Mouse (Mus musculus): ENCODE data around the gene Erp29. TPM values are rescaled to one million over a fixed set of nuclear protein-coding genes. Genes with fewer than 3 reads are reported as not detected.

Erp29 gene
- polyA plus RNA-seq, 1 experiment from 2014 or later = 122 TPM

- H3K36me3 ChIP-seq (ENCODE audit: control insufficient read depth, insufficient read depth, low read length) = no peaks in the 10 kb centered on the region
- WGBS = 60% methylated on average over 7 of the region's 7 CpGs
- H3K4me3 ChIP-seq (ENCODE audit: low read depth, low read length) = no peak overlapping the region
- peaks cover 4% of the 10 kb centered on the region for H3K4me1 ChIP-seq (ENCODE audit: control insufficient read depth, insufficient read depth, low read length)
- H3K4me2 ChIP-seq = no peak overlapping the region
- no peaks in the 10 kb centered on the region for H3K9me3 ChIP-seq (ENCODE audit: control insufficient read depth, low read length)
- no peak overlapping the region for H3K27ac ChIP-seq (ENCODE audit: low read depth, low read length)
- no peak overlapping the region; the same call in 1 of the 2 replicates for H3K9ac ChIP-seq (ENCODE audit: low read length)
- ATAC-seq (ENCODE audit: low FRiP score) (no peak), DNase-seq (ENCODE audit: low spot score, missing footprints) (no peak)
- peaks cover 3% of the 10 kb centered on the region; the same call in 1 of the 2 replicates for H3K27me3 ChIP-seq (ENCODE audit: control insufficient read depth, insufficient read depth, low read length)
These were observed 63.2 kb downstream of the Erp29 start for GRCm38 (mm10) chr5:121389106-121389505.

DNA sequence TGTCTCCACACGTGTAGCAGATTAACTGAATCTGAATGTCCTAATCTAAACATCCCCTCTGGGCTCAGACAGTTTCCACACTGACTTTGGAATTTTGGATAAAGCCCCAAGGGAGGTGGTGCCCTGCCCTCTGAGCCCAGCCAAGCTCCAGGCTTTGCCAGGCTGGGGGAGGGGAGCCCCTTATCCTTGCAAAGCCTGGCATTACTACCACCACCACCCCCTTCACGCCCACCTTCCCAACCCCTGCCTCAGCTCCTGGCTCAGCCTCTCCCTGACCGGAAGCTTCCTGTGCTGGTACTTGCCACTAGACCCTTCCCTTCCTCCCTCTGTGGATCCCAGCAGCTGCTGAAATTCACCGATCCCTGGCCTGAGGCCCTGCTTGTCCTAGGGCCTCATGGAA lies 65.2 kb downstream of the Erp29 start:
- Histone ChIP-seq H3K9me3 (ENCODE audit: control insufficient read depth, low read length) (no peaks in the 10 kb centered on the region), H3K36me3 (ENCODE audit: control insufficient read depth, insufficient read depth, low read length) (no peaks in the 10 kb centered on the region), H3K4me3 (ENCODE audit: low read depth, low read length) (no peak overlapping the region), H3K27ac (ENCODE audit: low read depth, low read length) (no peak overlapping the region), H3K27me3 (ENCODE audit: control insufficient read depth, insufficient read depth, low read length) (peaks cover 3% of the 10 kb centered on the region; the same call in 1 of the 2 replicates), H3K4me1 (ENCODE audit: control insufficient read depth, insufficient read depth, low read length) (peaks cover 4% of the 10 kb centered on the region), H3K9ac (ENCODE audit: low read length) (no peak overlapping the region), H3K4me2 (no peak overlapping the region)
- WGBS = 70% methylated on average over 4 of the region's 4 CpGs
- no peak for ATAC-seq (ENCODE audit: low FRiP score)
- DNase-seq (ENCODE audit: low spot score, missing footprints) = no peak

GRCm38 (mm10) chr5:121386120-121386909 lies 66.0 kb downstream of the Erp29 start:
- Histone ChIP-seq H3K4me2 (peak overlapping the region; percentile 71), H3K9me3 (ENCODE audit: control insufficient read depth, low read length) (no peaks in the 10 kb centered on the region), H3K27ac (ENCODE audit: low read depth, low read length) (no peak overlapping the region), H3K27me3 (ENCODE audit: control insufficient read depth, insufficient read depth, low read length) (peaks cover 3% of the 10 kb centered on the region; the same call in 1 of the 2 replicates), H3K9ac (ENCODE audit: low read length) (no peak overlapping the region), H3K4me3 (ENCODE audit: low read depth, low read length) (peak overlapping the region; percentile 78), H3K4me1 (ENCODE audit: control insufficient read depth, insufficient read depth, low read length) (peaks cover 4% of the 10 kb centered on the region), H3K36me3 (ENCODE audit: control insufficient read depth, insufficient read depth, low read length) (peaks cover 3% of the 10 kb centered on the region)
- WGBS = 39% methylated on average over 22 of the region's 22 CpGs
- ATAC-seq (ENCODE audit: low FRiP score) (no peak), DNase-seq (ENCODE audit: low spot score, missing footprints) (peak; percentile 85)

DNA sequence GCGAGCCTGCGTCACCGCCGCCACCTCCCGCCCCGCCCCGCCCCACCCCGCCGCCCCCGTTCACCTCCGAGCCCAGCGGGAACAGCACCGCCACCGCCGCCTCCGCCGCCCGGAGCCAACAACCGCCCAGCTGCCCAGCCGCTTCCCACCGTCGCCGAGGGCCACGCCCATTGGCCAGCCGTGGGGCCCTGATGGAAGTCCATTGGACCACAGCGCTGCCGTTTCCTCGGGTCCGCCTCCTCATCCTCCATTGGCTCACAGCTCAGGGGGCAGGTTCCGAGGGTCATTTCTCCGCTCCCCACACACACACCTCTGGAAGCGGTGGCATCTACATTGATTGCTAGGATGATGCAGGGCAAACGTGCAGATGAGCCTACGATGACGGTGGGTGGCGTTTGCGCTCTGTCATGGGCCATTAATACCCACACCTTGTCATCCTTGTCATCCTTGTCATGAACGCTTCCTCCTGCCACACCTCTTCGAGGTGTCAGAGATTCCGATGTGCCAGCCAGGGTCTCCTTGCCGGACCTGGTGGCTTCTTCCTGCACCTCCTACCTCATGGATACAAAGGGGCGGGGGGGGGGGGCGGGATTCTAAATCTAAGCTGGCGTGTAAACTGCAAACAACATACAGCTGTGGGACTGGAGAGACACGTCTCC lies 66.7 kb downstream of the Erp29 start, which contains the start of gene Trafd1:
Gene Trafd1 (minus strand): TSS at position 172 of the 659 bp plus-strand sequence.
- DNase-seq (ENCODE audit: low spot score, missing footprints) (peak; percentile 97), ATAC-seq (ENCODE audit: low FRiP score) (peak; percentile 95)
- Histone ChIP-seq H3K9ac (ENCODE audit: low read length) (peak within 1 kb of the TSS; percentile 82), H3K27me3 (ENCODE audit: control insufficient read depth, insufficient read depth, low read length) (peaks cover 3% of the 10 kb centered on the region; the same call in 1 of the 2 replicates), H3K9me3 (ENCODE audit: control insufficient read depth, low read length) (peaks cover 6% of the 10 kb centered on the region; the same call in 1 of the 2 replicates), H3K4me2 (peak within 1 kb of the TSS; percentile 71), H3K4me1 (ENCODE audit: control insufficient read depth, insufficient read depth, low read length) (peaks cover 4% of the 10 kb centered on the region), H3K27ac (ENCODE audit: low read depth, low read length) (peak within 1 kb of the TSS; percentile 71), H3K4me3 (ENCODE audit: low read depth, low read length) (peak within 1 kb of the TSS; percentile 78), H3K36me3 (ENCODE audit: control insufficient read depth, insufficient read depth, low read length) (peaks cover 8% of the 10 kb centered on the region)
- under 1% methylated on average over 26 of the region's 45 CpGs for WGBS

- peak; percentile 96 for DNase-seq (ENCODE audit: low spot score, missing footprints)
These were observed 67.4 kb downstream of the Erp29 start for GRCm38 (mm10) chr5:121384757-121385460.

DNA sequence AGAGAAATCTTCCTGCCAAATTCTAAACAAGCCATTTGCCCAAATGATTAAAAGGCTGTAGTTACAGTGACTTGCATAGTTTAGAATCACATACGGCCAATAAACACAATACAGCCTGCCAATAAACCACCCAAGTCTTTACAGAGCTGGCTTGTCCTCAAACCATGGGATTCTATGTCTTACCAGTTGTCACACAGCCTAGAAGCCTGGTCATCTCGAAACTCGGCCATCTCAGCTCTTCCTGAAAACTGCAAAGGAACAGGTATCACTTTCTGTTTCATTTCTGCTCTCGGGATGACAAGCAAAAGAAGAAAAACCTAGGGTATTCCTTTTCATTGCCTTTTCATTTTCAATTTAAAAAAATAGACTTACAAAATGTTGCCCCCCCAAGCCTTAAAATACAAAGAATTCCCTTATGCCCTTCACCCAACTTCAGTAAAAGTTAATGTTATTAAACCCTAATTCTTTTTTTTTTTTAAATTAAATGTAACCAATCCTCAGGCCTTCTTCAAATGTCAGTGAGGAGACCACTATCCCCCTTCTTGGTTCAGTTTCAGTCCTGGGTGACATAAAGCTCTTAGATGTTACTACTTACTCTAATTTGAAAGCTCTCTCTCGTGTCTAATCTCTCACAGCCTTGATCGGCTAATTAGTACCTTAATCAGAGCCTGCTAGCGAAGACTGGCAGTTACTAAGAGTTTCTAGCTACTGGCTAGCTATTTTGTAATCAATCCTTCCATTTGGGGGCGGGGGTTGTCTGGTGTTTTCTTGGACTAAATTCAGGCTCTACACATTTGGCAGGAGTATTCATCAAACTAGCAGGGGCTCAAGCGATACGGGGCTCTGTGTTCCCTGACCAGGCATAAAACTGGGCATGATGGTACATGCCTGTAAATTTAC lies 68.2 kb downstream of the Erp29 start:
- Histone ChIP-seq H3K27me3 (ENCODE audit: control insufficient read depth, insufficient read depth, low read length) (peaks cover 3% of the 10 kb centered on the region; the same call in 1 of the 2 replicates), H3K4me1 (ENCODE audit: control insufficient read depth, insufficient read depth, low read length) (peaks cover 4% of the 10 kb centered on the region), H3K9me3 (ENCODE audit: control insufficient read depth, low read length) (peaks cover 6% of the 10 kb centered on the region; the same call in 1 of the 2 replicates), H3K27ac (ENCODE audit: low read depth, low read length) (no peak overlapping the region), H3K4me3 (ENCODE audit: low read depth, low read length) (peak overlapping the region; percentile 78), H3K9ac (ENCODE audit: low read length) (peak overlapping the region; percentile 82), H3K4me2 (peak overlapping the region; percentile 71), H3K36me3 (ENCODE audit: control insufficient read depth, insufficient read depth, low read length) (peaks cover 8% of the 10 kb centered on the region)
- ATAC-seq (ENCODE audit: low FRiP score) = no peak
- 70% methylated on average over 10 of the region's 10 CpGs for WGBS
- peak; percentile 79 for DNase-seq (ENCODE audit: low spot score, missing footprints)

More at GRCm38 (mm10) chr5:121384757-121385460, 67.4 kb downstream of the Erp29 start:
- Histone ChIP-seq H3K27me3 (ENCODE audit: control insufficient read depth, insufficient read depth, low read length) (peaks cover 3% of the 10 kb centered on the region; the same call in 1 of the 2 replicates), H3K4me3 (ENCODE audit: low read depth, low read length) (peak overlapping the region; percentile 78), H3K9ac (ENCODE audit: low read length) (peak overlapping the region; percentile 82), H3K4me2 (peak overlapping the region; percentile 71), H3K9me3 (ENCODE audit: control insufficient read depth, low read length) (peaks cover 6% of the 10 kb centered on the region; the same call in 1 of the 2 replicates), H3K4me1 (ENCODE audit: control insufficient read depth, insufficient read depth, low read length) (peaks cover 4% of the 10 kb centered on the region), H3K27ac (ENCODE audit: low read depth, low read length) (peak overlapping the region; percentile 71), H3K36me3 (ENCODE audit: control insufficient read depth, insufficient read depth, low read length) (peaks cover 8% of the 10 kb centered on the region)
- ATAC-seq (ENCODE audit: low FRiP score) = peak; percentile 79
- 4% methylated on average over 29 of the region's 47 CpGs for WGBS

- 98% methylated on average over 2 of the region's 2 CpGs for WGBS
- H3K36me3 ChIP-seq (ENCODE audit: control insufficient read depth, insufficient read depth, low read length) = peaks cover 12% of the 10 kb centered on the region
These were observed 71.6 kb downstream of the Erp29 start for GRCm38 (mm10) chr5:121380692-121381091.

DNA sequence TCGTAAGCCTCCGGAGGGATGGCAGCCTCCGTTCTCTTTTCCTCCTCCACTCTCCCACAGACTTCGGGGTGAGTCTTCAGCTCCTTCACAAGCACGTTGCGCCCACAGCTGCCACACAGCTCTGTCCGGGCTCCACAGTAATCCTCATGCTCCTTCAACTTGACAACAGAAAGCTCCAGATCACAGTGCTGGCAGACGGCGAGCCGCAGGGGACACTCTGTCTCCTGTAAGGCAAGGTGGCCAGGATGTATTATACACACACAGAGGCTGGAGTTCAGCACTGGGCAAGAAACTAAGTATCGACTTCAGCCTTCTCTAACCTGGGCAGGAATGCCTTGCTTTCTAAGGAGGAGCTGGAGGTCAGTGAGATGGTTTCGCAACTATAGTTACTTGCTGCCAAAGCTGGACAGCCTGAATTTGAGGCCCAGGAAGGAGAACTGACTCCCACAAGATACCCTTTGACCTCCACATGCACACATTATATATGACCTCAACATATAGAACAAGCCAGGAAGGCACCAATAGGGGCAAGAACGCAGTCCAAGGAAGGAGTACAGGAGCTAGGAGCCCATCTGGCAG lies 73.5 kb downstream of the Erp29 start:
- Histone ChIP-seq H3K4me2 (no peak overlapping the region), H3K36me3 (ENCODE audit: control insufficient read depth, insufficient read depth, low read length) (peaks cover 25% of the 10 kb centered on the region), H3K9me3 (ENCODE audit: control insufficient read depth, low read length) (peaks cover 6% of the 10 kb centered on the region; the same call in 1 of the 2 replicates), H3K4me1 (ENCODE audit: control insufficient read depth, insufficient read depth, low read length) (no peaks in the 10 kb centered on the region), H3K4me3 (ENCODE audit: low read depth, low read length) (no peak overlapping the region), H3K27ac (ENCODE audit: low read depth, low read length) (no peak overlapping the region), H3K27me3 (ENCODE audit: control insufficient read depth, insufficient read depth, low read length) (no peaks in the 10 kb centered on the region), H3K9ac (ENCODE audit: low read length) (no peak overlapping the region)
- DNase-seq (ENCODE audit: low spot score, missing footprints) (no peak), ATAC-seq (ENCODE audit: low FRiP score) (no peak)
- 94% methylated on average over 13 of the region's 13 CpGs for WGBS

More at GRCm38 (mm10) chr5:121380692-121381091, 71.6 kb downstream of the Erp29 start:
- Histone ChIP-seq H3K27me3 (ENCODE audit: control insufficient read depth, insufficient read depth, low read length) (no peaks in the 10 kb centered on the region), H3K9me3 (ENCODE audit: control insufficient read depth, low read length) (peaks cover 6% of the 10 kb centered on the region; the same call in 1 of the 2 replicates), H3K4me2 (no peak overlapping the region), H3K4me3 (ENCODE audit: low read depth, low read length) (no peak overlapping the region), H3K4me1 (ENCODE audit: control insufficient read depth, insufficient read depth, low read length) (peaks cover 4% of the 10 kb centered on the region), H3K27ac (ENCODE audit: low read depth, low read length) (no peak overlapping the region), H3K9ac (ENCODE audit: low read length) (no peak overlapping the region)
- no peak for DNase-seq (ENCODE audit: low spot score, missing footprints)
- ATAC-seq (ENCODE audit: low FRiP score) = no peak
